Mouse (Mus musculus) olfactory bulb, adult 2 months (tissue): ENCODE results near the gene Shld1.

Experiments used
- CTCF ChIP-seq: fragments of 200-500 bp; IDR thresholded peaks from 2 replicates; pipeline ENCODE4 v1.5.1; 2012; ENCODE audit warnings: low read depth, mild to moderate bottlenecking, low read length, moderate library complexity; ENCODE audit not compliant: insufficient read depth
- POLR2A ChIP-seq: fragments of 200-500 bp; IDR thresholded peaks from 2 replicates; pipeline ENCODE4 v1.6.1; 2012; ENCODE audit warnings: mild to moderate bottlenecking, low read depth, low read length, moderate library complexity; ENCODE audit not compliant: insufficient read depth

- no peak for TF ChIP-seq CTCF
- TF ChIP-seq POLR2A: no peak
Measured at GRCm38 (mm10) chr2:132733603-132734573, 47.2 kb downstream of the Shld1 start.
